Mouse (Mus musculus): Measurements from ENCODE around the gene Cic.
A peak's percentile ranks its signal among the peaks of the same experiment; 100 is the strongest.

Cic gene

DNA sequence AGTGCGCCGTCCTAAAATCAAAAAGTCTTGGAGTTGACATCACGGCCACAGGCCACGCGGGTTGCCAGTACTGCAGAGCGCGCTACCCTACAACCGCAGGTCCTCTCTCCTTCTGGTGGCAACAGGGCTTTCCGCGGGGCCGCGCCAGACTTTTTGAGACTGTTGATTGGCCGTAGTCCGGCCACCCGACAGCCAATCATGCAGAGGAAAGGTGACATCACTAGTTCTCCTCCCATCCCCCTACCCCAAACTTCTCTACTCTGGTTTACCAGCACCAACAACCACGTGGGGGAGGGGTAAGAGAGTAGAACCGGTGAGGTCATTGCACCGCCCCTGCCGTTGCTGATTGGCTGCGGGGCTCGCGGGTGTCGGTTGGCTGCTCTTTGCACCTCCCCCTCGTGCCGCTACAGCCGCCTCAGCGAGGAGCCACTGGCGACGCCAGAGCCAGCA is at the start of gene Cic:
Cic (plus strand) TSS at position 404 of the 450 bp plus-strand sequence.
- peak; percentile 99 for DNase-seq

DNA sequence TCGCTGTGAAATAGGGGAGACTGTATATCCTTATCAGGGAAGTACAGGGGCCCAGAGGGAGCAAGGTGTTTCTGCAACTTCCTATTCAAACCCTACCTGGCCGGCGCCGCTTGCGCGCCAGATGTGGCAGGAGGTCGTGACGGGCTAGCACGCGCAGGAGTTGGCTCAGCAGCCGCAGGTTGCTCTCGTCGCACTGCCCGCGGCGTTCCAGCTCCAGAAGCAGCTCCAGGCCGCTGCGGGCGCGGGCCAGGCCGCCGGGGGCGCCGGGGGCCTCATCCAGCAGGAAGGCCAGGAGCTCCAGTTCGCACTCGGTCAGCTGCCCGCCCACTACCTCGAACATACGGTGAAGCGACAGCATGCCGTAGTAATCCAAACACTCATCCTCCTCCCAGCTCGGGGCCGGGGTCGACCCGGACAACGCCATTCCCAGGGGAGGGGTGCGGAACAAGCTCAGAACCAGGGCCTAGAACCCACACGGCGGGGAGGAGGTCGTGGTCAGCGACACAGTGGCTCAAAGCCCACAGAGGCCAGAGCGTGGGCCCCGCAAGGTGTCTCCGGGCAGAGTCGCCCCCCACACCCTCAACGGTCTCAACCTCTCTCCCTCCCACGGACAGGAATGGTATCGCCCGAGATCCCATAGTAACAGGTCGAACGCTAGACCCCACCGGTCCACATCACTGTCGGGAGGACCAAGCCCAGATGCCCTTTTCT is 48.6 kb upstream of the Cic start:
- DNase-seq, result peak; percentile 59

DNA sequence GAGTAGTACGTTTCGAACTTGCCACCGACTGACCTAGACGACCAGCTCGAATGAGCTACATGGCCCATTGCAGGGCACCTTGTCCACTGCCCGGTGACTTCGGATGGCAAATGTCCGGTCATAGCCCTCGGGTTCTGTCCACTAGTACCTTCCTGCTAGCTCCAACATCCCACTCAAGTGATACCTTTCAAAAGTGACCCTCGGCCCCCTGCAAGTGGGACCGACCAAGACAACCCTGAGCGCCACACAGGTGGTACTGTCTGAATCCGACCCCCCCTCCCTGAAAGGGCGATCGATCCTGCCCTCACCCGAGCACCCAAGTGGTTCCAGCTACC is 48.1 kb upstream of the Cic start:
- DNase-seq, result no peak

DNA sequence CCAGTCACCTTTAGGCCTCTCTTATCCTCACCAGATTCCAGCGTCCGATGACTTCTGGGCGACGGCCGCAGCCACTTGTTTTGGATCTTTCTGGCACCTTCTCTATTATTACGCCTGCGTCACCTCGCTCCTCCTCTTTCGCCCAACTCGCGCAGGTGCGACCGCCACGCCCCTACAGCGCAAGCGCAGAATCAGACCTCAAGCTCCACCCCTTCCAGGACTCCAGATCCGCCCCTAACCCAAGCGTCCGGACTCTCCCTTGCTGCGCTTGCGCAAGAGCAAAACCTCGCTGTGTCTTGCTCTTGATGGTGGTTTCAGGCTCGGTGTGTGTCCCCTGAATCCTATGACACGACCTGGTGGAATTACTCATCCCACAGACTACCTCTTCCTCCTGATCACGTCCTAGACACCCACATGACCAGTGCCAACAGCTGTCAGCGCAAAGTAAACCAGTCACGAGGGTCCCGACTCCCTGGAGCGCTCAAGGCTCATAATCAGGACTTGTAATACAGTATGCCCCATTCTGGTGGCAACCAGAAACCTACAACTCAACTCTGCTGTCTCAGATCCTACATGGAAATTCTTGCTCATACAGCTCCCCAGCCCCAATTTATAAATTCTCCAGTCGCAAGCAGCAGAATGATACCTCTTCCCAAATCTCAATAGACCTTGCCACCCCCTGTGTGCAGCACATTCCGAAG is 47.6 kb upstream of the Cic start:
- DNase-seq, result peak; percentile 96

DNA sequence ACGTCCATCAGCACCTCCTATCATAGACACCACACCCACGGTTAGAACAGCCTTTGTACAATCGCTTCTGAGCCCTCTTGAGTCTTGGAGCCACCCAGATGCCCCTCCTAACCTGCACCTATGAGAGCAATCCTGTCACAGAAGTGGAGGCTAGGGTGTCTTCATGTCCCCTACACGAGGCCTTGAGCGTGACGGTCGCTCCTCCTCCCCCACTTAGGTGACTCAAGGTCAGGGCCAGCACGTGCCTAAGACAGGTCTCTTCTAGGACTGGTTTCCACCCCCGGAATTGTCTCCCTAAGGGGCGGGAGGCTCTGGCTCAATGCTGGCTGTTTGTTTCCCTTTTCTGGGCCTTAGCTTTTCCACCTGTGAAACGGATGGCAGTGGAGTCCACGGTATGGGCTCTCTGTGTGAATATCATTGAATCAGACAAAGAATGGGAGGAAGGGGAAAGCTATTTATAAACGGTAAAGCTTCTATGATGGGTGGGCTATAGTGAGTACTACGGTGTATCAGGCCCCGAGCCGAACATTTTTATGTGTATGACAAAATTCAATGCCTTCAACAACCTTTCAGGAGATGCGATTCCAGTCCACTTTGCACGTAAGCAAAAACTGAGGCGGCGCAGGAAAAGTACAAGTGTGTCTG is 46.9 kb upstream of the Cic start, which contains the start of gene Dedd2:
Dedd2 (minus strand) TSS at position 159 of the 645 bp plus-strand sequence.
- no peak for DNase-seq

DNA sequence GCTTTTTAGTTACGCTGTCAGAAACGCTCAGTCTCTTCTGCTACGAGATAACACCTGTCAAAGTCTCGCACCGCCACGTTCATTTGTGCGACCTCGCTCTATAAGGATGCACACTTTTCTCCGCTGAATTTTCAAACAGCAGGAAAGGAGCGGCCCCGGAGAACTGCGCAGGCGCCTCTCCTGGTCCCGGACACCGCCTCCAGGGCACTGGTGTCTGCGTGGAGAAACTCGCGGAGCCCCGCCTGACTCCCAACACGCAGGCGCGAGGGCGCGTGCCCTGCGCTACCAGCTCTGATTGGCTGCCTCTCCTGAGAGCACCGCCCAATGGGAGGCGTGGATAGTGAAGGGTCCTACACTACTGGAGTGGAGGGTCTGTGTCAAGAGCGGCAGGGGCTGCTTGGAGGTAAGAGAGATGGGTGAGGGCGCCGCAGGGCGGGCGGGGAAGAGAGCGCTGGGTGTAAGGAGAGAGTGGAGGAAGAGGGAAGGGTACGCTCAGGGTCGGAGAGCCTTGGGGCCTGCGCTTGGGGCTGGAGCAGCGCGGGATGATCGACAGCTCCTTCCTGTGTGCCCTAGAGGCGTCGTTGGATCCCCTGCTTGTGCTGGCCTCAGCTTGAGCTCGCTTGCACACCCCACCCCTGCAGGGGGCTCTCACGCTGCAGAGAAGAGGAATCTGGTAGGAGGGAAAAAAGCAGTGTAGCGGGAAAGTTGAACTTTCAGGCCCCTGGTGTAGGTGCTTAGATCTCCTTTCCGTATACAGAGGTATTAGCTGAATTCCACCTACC is 46.2 kb upstream of the Cic start, which contains the start of gene Zfp526:
Zfp526 (plus strand) TSS at position 324 of the 782 bp plus-strand sequence.
- DNase-seq, result peak; percentile 95

DNA sequence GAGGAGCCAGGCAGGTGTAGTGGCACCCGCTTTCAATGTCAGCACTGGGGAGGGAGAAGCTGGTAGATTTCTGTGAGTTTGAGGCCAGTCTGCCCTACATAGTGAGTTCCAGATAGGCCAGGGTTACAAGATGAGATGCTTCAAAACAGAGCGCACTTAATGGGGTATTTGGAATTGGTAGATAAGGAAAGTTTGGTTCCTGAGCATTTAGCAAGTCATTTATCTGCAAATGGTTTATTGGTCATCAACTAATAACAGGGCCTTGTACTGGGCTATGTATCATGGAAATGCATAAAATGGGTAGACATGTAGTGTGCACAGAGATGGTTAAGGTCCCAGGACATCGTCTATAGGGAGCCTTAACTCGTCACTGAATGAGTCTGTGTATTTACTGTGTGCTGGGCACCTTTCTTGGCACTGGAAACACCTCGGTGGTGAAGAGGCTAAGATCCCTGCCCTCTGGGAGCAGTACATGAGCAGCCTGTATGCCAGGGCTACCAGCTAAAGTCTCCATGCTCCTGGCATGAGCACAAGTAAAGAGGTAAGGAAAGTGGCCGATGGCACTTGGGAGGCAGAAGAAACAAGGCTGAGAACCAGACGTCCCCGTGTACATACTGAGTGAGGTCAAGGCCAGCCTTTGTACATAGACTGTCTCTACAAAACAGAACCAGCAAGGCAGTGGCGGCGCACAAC is 45.1 kb upstream of the Cic start:
- no peak for DNase-seq

DNA sequence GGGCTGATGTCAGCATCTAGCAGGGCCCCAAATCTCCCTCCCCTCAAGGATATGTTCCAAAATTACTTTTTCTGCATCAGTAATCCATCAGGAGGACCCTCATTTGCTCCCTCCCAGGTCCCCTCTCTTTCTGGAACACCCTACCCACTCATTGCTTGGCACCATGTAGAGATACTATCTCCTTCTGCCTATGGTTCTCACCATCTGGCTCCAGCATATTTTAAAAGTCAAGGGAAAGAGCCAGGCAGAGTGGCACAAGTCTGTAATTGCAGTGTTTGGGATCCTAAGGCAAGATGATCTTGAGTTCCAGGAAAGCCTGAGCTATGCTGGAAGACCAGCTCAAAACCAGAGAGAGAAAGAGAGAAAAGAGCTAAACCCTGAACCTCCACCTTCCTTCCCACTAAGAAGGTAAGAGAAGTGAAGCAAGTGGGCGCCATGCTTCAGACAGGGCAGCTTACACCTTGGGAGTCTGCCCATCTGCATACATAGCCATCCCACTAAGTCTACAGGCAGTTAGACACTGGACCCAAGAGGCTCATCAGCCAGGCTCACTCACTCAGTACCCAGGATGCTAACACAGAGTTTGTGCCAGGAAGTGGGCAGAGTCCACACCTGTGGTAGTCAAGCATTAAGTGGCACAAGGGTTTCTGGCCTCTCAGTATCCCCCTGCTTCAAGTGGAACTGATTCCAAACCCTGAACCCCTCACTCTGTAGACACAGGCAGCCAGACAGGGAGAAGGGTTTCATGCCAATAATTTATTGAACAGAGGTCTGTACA is 39.8 kb upstream of the Cic start:
- no peak for DNase-seq

DNA sequence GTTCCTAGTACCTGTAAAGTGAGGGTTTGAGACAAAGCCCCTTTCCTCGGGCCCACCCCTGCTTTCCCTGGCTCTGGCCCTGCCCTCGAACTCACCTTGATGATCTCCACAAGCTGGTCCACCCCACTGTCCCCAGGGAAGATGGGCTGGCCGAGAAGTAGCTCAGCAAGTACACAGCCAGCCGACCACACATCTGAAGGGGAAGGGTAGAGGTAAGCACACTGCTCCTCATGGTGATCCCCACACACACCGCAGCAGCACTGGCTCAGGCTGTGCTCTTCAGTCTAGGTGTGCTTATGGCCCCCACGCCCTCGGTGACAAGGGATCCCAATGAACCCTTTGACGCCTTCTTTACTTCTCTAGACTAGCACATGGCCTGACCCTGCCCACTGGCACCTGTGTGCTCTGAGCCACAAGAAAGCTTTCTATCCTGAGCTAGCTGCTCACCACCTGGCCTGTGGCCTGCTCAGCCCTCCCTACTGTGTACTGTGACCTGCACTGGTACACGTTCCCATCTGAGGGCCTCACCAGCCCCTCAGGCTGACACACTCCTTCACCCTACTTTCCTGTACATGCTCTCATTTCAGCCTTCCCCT is 36.7 kb upstream of the Cic start:
- no peak for DNase-seq

DNA sequence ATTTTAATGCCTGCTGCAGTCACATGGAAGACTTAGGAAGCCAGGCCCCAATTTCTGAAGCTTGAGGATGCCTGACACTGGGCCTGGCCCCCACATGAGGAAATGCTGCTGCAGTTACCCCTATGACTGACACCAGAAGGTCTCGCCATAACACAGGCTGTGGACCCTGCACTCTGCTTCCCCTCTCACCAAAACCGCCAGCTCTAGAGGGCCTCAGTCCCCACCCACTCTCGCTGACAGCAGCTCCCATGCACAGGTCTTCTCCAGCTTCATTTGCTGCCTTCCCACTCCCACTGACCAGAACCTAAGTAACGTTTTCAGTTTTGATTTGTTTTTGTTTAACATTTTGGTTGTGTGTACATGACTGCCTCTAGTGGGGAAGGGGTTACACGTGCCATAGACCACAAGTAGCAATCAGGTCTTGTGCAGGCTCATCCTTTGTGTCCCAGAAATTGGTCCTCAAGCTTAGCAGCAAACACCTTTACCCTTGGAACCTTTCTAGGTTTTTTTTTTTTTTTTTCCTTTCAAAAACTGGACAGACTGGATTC is 35.3 kb upstream of the Cic start:
- no peak for DNase-seq

DNA sequence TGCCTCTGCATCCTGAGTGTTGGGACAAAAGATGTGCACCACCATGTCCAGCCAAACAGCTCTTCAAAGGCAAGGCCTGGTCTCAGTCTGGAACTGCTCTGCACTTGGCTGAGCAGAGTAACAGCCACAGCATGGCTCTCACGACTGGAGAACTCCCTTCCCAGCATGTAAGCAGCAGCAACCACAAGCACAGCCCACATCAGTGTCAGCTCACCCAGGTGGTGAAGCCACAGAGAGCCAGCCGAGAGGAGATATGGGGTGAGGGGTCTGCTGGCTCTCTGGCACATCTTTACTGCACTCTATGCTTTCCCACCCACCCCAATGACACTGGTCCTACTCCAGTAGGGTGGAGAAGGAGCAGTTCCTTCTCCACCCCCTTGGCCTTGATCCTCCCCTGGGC is 34.4 kb upstream of the Cic start:
- no peak for DNase-seq

DNA sequence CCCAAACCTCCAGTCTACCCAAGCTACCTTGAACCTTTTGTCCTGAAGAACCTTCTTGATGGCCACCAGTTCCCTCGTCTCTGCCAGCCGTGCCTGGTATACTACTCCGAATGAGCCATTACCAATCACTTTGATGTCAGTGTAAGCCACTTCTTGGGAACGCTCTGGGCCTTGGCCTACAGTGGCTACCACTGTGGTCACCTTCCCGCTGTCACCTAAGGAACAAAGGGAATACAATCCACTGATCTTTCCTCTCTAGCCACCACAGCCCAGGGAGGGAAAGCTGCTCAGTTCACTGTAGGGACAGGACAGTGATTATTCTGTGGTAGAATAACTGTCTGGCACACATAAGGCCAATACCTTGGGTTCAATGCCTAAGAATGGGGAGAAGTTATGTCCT is 32.0 kb upstream of the Cic start:
- no peak for DNase-seq

DNA sequence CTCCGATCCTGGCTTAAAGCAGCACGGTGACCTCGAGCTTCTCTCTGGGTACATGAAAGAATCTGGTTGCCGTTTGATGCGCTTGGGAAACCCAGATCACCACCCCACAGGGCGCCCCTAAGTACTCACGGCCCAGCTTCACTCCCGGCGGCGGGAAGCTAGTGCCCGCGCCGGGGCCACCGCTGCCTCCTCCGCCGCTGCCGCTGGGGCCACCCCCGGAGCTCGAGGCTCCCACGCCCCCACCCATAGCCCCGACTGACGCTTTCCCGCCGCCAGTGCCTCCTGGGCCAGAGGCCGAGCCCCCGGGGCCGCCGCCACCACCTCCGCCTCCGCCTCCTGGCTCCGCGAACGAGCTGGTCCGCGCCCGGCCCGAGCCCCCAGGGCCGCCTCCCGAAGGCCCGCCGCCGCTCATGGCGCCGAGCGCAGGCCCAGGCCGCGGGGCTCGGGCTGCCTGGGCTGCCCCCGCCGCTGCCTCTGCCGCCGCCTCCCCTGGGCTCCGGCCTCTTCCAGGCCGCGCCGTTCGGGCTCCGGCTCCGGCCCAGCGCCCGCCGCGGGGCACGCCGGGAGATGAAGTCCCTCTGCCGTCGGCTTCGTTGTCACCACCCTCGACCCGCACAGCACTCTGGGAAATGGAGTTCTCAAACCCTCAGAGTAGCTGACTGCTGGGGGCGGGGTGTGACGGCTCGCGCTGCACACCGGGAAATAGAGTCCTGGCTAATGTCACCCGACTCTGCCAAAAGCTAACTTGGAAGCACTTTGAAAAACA is 30.1 kb upstream of the Cic start, which contains the start of gene Gsk3a:
Gsk3a (minus strand) TSS at position 603 of the 766 bp plus-strand sequence.
- DNase-seq, result peak; percentile 98

DNA sequence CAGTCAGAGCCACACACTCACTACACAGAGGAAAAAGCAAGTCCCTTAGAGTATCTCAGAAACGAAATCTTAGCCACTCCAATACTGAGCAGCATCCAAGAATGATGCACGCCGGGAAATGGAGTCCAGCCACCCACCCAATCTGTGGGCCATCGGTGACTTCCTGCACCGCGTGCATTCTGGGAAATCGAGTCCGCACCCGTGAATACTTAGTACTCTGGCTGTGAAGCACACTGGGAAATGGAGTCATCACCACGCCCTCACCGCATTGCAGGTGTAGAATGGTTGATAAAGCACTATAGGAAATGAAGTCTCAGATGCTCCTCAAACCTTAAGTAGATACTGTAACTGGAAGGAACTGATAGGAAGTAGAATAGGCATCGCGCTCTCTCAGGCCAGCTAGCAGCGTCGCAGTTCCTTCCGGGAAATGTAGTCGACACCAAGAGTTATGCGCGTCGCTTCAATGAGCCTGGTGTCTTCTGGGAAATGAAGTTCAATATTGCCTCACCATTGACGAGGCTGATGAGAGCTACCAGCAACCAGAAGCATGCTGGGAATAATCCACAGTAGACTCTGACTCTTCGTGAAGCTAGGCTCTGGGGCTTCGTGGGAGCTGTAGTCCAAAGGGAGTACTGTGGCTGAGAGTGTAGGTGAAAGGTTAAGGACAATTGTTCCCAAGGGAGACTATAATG is 29.3 kb upstream of the Cic start:
- DNase-seq, result peak; percentile 95

DNA sequence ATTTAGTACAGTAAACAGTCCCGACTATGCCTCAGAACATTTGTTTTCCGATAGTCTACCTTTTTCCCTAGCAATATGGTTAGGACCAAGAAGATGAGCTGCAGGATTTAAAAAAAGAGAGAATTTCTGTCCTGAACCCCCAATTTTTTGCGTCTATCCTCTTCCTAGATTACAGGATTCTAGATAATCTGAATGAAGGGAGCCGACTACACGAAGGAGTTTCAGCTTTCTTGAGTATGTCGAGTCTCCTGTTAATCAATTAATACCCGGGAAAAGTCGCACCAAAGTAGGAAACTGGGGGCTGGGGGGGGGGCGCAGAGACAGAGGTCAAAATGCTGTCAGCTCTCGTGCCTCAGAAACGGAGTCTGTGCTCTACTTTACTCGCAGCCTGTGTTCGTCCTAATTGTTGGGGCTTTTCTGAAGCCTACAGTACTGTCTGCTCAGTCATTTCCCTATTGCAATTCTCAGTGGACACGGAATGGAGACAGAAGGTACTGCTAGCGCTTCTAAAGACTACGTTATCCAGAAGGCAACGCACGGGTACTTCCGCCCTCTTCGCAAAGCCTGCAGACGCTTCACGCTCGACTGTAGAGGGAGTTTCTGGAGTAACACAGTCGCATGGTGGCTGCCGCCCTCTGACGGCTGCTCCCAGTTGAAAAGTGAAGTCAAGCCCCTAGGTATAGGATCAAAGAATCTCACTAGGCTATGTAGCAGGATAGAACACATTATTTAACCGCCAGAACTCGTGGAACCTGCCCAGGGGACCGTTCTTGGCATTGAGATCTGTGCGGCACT is 28.5 kb upstream of the Cic start:
- DNase-seq, result peak; percentile 81

DNA sequence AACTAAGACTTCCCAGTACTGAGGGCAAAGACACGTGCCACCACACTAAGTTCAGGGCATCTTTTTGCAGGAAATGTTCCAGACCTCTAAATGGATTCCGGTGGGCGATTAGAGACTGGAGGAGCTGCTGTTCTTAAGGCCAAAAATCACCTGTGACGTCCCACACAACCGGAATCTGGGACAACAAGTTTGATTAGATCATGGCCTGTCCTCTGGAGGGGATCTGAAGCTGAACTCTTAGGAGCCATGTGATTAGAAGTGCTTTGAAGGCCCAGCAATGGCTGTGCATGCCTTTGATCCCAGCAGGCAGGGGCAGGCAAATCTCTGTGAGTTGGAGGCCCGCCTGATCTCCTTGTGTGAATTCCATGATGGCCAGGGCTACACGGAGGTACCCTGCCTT is 26.9 kb upstream of the Cic start:
- DNase-seq, result no peak

DNA sequence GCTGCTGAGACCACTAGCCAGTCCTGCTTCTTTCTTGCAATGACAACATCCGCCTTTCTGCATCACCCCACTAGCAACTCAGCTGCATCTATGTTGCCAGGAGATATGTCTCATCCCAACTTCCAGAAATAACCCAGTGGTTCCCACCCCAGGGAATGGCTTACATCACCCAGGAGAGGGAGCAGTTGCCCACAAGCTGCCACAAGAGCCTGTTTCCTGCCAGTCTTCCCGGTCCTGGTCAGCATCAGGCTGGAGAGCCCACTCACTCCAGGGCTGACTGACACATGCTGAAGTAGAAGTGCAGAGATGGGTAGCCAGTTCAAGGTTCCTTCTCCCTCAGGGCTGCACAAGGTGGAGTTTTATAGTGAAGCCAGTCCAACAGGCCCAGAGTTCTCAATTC is 26.4 kb upstream of the Cic start:
- no peak for DNase-seq

DNA sequence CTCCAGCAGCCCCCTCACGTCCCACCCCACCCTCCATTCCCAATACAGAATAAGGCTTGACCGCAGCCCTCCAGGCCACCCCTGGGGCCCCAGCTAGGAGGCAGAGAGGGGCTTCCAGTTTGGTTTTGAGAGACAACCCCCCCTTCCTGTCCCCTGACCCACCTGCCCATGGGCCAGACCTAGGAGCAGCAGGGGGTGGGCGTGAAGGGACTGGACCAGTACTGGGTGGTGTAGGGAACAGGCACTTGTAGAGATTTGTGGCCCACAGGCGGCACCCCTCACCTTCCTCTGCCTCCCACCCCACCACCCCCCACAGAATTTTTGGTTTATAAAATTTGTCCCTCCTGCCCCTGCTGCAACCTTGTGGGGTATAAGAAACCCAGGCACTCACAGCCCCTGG is 24.1 kb upstream of the Cic start:
- DNase-seq, result no peak

All from cerebellum, adult 8-10 months (tissue).